ENCODE assay signal across 9 mouse cellular contexts in the genomic region with DNA sequence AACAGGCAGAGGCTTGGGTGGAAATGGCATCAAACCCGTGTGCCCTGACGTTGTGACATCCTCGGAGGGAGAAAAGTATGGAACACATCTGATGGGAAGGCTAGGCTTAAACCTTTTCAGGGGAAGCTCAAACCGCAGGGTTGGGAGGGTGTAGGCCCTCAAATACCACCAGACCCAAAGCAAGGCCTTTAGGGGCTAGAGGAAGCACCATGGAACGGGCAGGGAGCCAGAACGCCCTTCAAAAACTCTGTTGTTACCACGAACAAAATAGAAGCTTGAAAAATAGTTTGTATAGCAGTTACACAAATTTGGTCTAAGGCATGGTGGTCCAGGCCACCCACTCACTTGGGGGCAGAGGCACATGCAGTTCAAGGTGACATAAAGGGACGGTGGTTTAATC. TPM values are rescaled to one million over a fixed set of nuclear protein-coding genes. Genes with fewer than 3 reads are reported as not detected.
DNase-seq lines count a peak whose midpoint lies in the region; ATAC-seq and TF ChIP-seq lines count a peak whose summit lies in the region.
"Had no signal": no experiment of that assay in that cellular context is flagged by ENCODE, and none has a peak within 500 bp of the region (broad histone marks: within the 10 kb centered on the region; RNA-seq: fewer than 3 reads in every experiment).

No protein-coding gene starts in this region.

- peak overlapping the region; percentile 54 for H3K4me2 ChIP-seq in liver, embryonic 15.5 days

- peak; percentile 29 to 33 for DNase-seq in thymus, postnatal 36 days
- no peak for DNase-seq in thymus, postnatal 25 days
- DNase-seq in forelimb bud, embryonic 11.5 days (ENCODE audit: low read depth, low spot score): peak; percentile 11
- no peak for DNase-seq in layer of hippocampus, adult 9-10 months (ENCODE audit: low spot score)
- DNase-seq in embryo, embryonic 10 days (ENCODE audit: low spot score): no peak
- no peak for DNase-seq in left cerebral cortex, adult 2 months (ENCODE audit: extremely low spot score in 1 of 2, low spot score in 2 of 2)
- DNase-seq: adrenal gland, adult 8-10 months had no signal

- no peak for TF ChIP-seq CTCF in left cerebral cortex, adult 2 months (IDR thresholded peaks at IDR 0.05)

- no peaks in the 10 kb centered on the region for H3K36me3 ChIP-seq in liver, embryonic 15.5 days (replicated peaks)

- H3K4me1 ChIP-seq in liver, embryonic 15.5 days (replicated peaks): peaks cover 18% of the 10 kb centered on the region

- ATAC-seq in liver, embryonic 15.5 days (ENCODE audit: insufficient read depth): no peak

- intact Hi-C loops in left cerebral cortex, adult 2 months (cut with DNase I): no loop called here

- peak overlapping the region; percentile 25 for H3K4me3 ChIP-seq in liver, embryonic 15.5 days (replicated peaks)
- H3K4me3 ChIP-seq in left cerebral cortex, adult 2 months: no peak overlapping the region

- no peak overlapping the region for H3K9ac ChIP-seq in liver, embryonic 15.5 days

- H3K9me3 ChIP-seq in liver, embryonic 15.5 days (replicated peaks): no peaks in the 10 kb centered on the region

- WGBS in liver, embryonic 15.5 days (ENCODE audit: insufficient replicate concordance): 20% methylated on average over 8 of the region's 8 CpGs

- H3K27ac ChIP-seq in liver, embryonic 15.5 days (replicated peaks): no peak overlapping the region
- H3K27ac ChIP-seq in left cerebral cortex, adult 2 months: no peak overlapping the region

- H3K27me3 ChIP-seq in liver, embryonic 15.5 days: peaks cover 85% of the 10 kb centered on the region

RNA-seq across cellular contexts. Expression of gene Ankrd60, which starts 0.4 kb away (rescaled TPM):
- polyA plus RNA-seq in liver, embryonic 15.5 days (2015; fragmentation: Nextera tagmentation; extraction: Ambion mirVana): not detected in 2 replicates
- not detected for total RNA-seq in left cerebral cortex, adult 2 months (2021)
- total RNA-seq: adrenal gland, adult 8-10 months; gastrocnemius, postnatal 14 days had no signal

RNA-seq across cellular contexts. Expression of gene 1700021F07Rik, which starts 56.2 kb away (rescaled TPM):
- not detected in 2 replicates for polyA plus RNA-seq in liver, embryonic 15.5 days (2015; fragmentation: Nextera tagmentation; extraction: Ambion mirVana)
- total RNA-seq in left cerebral cortex, adult 2 months (2021): not detected
- total RNA-seq: adrenal gland, adult 8-10 months; gastrocnemius, postnatal 14 days had no signal

Comparison
In these comparisons a context has a peak if more than half of its experiments do, and no peak if none do; other contexts are left out.
1. DNase-seq: peak in thymus, postnatal 36 days (2 of 2) and forelimb bud, embryonic 11.5 days (single experiment); none in thymus, postnatal 25 days (single experiment), layer of hippocampus, adult 9-10 months (single experiment), embryo, embryonic 10 days (single experiment) and left cerebral cortex, adult 2 months (0 of 2).